Mouse (Mus musculus): ENCODE measurements around the gene Ppp1r37. TPM values are rescaled to one million over a fixed set of nuclear protein-coding genes. Genes with fewer than 3 reads are reported as not detected.
"Not testable (repeated sequence)": the region's sequence is repeated elsewhere in the genome, so short reads cannot be mapped to it uniquely, and the experiment has no call there.

The Ppp1r37 gene
- polyA plus RNA-seq, 1 experiment from 2014 or later, result 23.9 TPM

- H3K36me3 ChIP-seq (ENCODE audit: inconsistent target), result peaks cover 3% of the 10 kb centered on the region; the same call in 1 of the 2 replicates
- H3K4me3 ChIP-seq (ENCODE audit: inconsistent target), result no peak overlapping the region
- H3K27ac ChIP-seq, result no peak overlapping the region
- H3K79me2 ChIP-seq (ENCODE audit: inconsistent target), result peaks cover 99% of the 10 kb centered on the region
- 94% methylated on average over 2 of the region's 2 CpGs for WGBS (ENCODE audit: missing documents)
These were observed 21.9 kb downstream of the Ppp1r37 start for GRCm38 (mm10) chr7:19540771-19541566.

- H3K27ac ChIP-seq, result no peak overlapping the region
- 92% methylated on average over 10 of the region's 10 CpGs for WGBS (ENCODE audit: missing documents)
- H3K4me3 ChIP-seq (ENCODE audit: inconsistent target), result no peak overlapping the region
- peaks cover 45% of the 10 kb centered on the region for H3K36me3 ChIP-seq (ENCODE audit: inconsistent target)
- peaks cover 38% of the 10 kb centered on the region for H3K79me2 ChIP-seq (ENCODE audit: inconsistent target)
These were observed 28.2 kb downstream of the Ppp1r37 start for GRCm38 (mm10) chr7:19534676-19535075.

GRCm38 (mm10) chr7:19532240-19532639 is 30.6 kb downstream of the Ppp1r37 start:
- 96% methylated on average over 13 of the region's 14 CpGs for whole genome bisulfite sequencing (ENCODE audit: missing documents)

GRCm38 (mm10) chr7:19531077-19531476 is 31.8 kb downstream of the Ppp1r37 start:
- 83% methylated on average over 9 of the region's 10 CpGs for WGBS (ENCODE audit: missing documents)
- Histone ChIP-seq H3K79me2 (ENCODE audit: inconsistent target) (peaks cover 2% of the 10 kb centered on the region; the same call in 1 of the 2 replicates), H3K36me3 (ENCODE audit: inconsistent target) (peaks cover 43% of the 10 kb centered on the region), H3K27ac (no peak overlapping the region), H3K4me3 (ENCODE audit: inconsistent target) (no peak overlapping the region)

More at GRCm38 (mm10) chr7:19532240-19532639, 30.6 kb downstream of the Ppp1r37 start:
- H3K36me3 ChIP-seq (ENCODE audit: inconsistent target), result peaks cover 45% of the 10 kb centered on the region
- H3K79me2 ChIP-seq (ENCODE audit: inconsistent target), result peaks cover 14% of the 10 kb centered on the region; the same call in 1 of the 2 replicates
- no peak overlapping the region for H3K4me3 ChIP-seq (ENCODE audit: inconsistent target)
- H3K27ac ChIP-seq, result no peak overlapping the region

- WGBS (ENCODE audit: missing documents), result 63% methylated on average over 2 of the region's 2 CpGs
- Histone ChIP-seq H3K4me3 (ENCODE audit: inconsistent target) (no peak overlapping the region), H3K79me2 (ENCODE audit: inconsistent target) (no peaks in the 10 kb centered on the region), H3K36me3 (ENCODE audit: inconsistent target) (no peaks in the 10 kb centered on the region), H3K27ac (no peak overlapping the region)
These were observed 37.8 kb downstream of the Ppp1r37 start for GRCm38 (mm10) chr7:19525105-19525481.

GRCm38 (mm10) chr7:19524420-19525104 is 38.3 kb downstream of the Ppp1r37 start:
- WGBS (ENCODE audit: missing documents), result 42% methylated on average over 24 of the region's 24 CpGs

GRCm38 (mm10) chr7:19523757-19524419 is 39.0 kb downstream of the Ppp1r37 start:
- 2% methylated on average over 64 of the region's 64 CpGs for WGBS (ENCODE audit: missing documents)
- no peak overlapping the region for H3K27ac ChIP-seq
- H3K4me3 ChIP-seq (ENCODE audit: inconsistent target), result no peak overlapping the region
- H3K36me3 ChIP-seq (ENCODE audit: inconsistent target), result no peaks in the 10 kb centered on the region
- H3K79me2 ChIP-seq (ENCODE audit: inconsistent target), result no peaks in the 10 kb centered on the region

More at GRCm38 (mm10) chr7:19524420-19525104, 38.3 kb downstream of the Ppp1r37 start:
- Histone ChIP-seq H3K79me2 (ENCODE audit: inconsistent target) (no peaks in the 10 kb centered on the region), H3K36me3 (ENCODE audit: inconsistent target) (no peaks in the 10 kb centered on the region), H3K27ac (no peak overlapping the region), H3K4me3 (ENCODE audit: inconsistent target) (no peak overlapping the region)

GRCm38 (mm10) chr7:19523017-19523756 is 39.7 kb downstream of the Ppp1r37 start:
- H3K79me2 ChIP-seq (ENCODE audit: inconsistent target), result no peaks in the 10 kb centered on the region
- no peak overlapping the region for H3K27ac ChIP-seq
- 3% methylated on average over 70 of the region's 72 CpGs for WGBS (ENCODE audit: missing documents)
- no peaks in the 10 kb centered on the region for H3K36me3 ChIP-seq (ENCODE audit: inconsistent target)
- H3K4me3 ChIP-seq (ENCODE audit: inconsistent target), result no peak overlapping the region

- 25% methylated on average over 10 of the region's 23 CpGs for WGBS (ENCODE audit: missing documents)
- H3K4me3 ChIP-seq (ENCODE audit: inconsistent target), result no peak overlapping the region
- no peaks in the 10 kb centered on the region for H3K36me3 ChIP-seq (ENCODE audit: inconsistent target)
- H3K79me2 ChIP-seq (ENCODE audit: inconsistent target), result no peaks in the 10 kb centered on the region
- H3K27ac ChIP-seq, result no peak overlapping the region
These were observed 42.8 kb downstream of the Ppp1r37 start for GRCm38 (mm10) chr7:19520032-19520431.

GRCm38 (mm10) chr7:19517652-19518365 is 45.1 kb downstream of the Ppp1r37 start, which contains the start of gene Nkpd1:
Gene Nkpd1, plus strand, starts transcription at chr7:19517838.
- no peak within 1 kb of the TSS for H3K4me3 ChIP-seq (ENCODE audit: inconsistent target)
- H3K36me3 ChIP-seq (ENCODE audit: inconsistent target), result no peaks in the 10 kb centered on the region
- WGBS (ENCODE audit: missing documents), result 3% methylated on average over 24 of the region's 29 CpGs
- no peak within 1 kb of the TSS for H3K27ac ChIP-seq
- H3K79me2 ChIP-seq (ENCODE audit: inconsistent target), result no peaks in the 10 kb centered on the region

GRCm38 (mm10) chr7:19512353-19512752 is 50.5 kb downstream of the Ppp1r37 start:
- H3K4me3 ChIP-seq (ENCODE audit: inconsistent target), result no peak overlapping the region
- no peak overlapping the region for H3K27ac ChIP-seq
- H3K36me3 ChIP-seq (ENCODE audit: inconsistent target), result no peaks in the 10 kb centered on the region
- WGBS (ENCODE audit: missing documents), result 92% methylated on average over 6 of the region's 6 CpGs
- peaks cover 30% of the 10 kb centered on the region for H3K79me2 ChIP-seq (ENCODE audit: inconsistent target)

- H3K79me2 ChIP-seq (ENCODE audit: inconsistent target), result peaks cover 30% of the 10 kb centered on the region
- H3K36me3 ChIP-seq (ENCODE audit: inconsistent target); H3K4me3 ChIP-seq (ENCODE audit: inconsistent target); H3K27ac ChIP-seq: not testable (repeated sequence)
- 96% methylated on average over 4 of the region's 7 CpGs for WGBS (ENCODE audit: missing documents)
These were observed 50.9 kb downstream of the Ppp1r37 start for GRCm38 (mm10) chr7:19511934-19512333.

- peaks cover 30% of the 10 kb centered on the region for H3K79me2 ChIP-seq (ENCODE audit: inconsistent target)
- no peak overlapping the region for H3K27ac ChIP-seq
- WGBS (ENCODE audit: missing documents), result 90% methylated on average over 6 of the region's 7 CpGs
- H3K4me3 ChIP-seq (ENCODE audit: inconsistent target), result peak overlapping the region; percentile 94
- H3K36me3 ChIP-seq (ENCODE audit: inconsistent target), result no peaks in the 10 kb centered on the region
These were observed 53.1 kb downstream of the Ppp1r37 start for GRCm38 (mm10) chr7:19509786-19510185.
